Mouse (Mus musculus) heart, postnatal 0 days (tissue): Measurements from ENCODE around the gene Rbms1.

Source experiments
- CTCF ChIP-seq: IDR thresholded peaks from 2 replicates; pipeline ENCODE4 v1.5.1; 2016; ENCODE audit warnings: antibody characterized with exemption, control low read depth, low read depth
- EP300 ChIP-seq: IDR thresholded peaks from 2 replicates; pipeline ENCODE4 v1.6.1; 2016; ENCODE audit warnings: antibody characterized with exemption, low read depth

DNA sequence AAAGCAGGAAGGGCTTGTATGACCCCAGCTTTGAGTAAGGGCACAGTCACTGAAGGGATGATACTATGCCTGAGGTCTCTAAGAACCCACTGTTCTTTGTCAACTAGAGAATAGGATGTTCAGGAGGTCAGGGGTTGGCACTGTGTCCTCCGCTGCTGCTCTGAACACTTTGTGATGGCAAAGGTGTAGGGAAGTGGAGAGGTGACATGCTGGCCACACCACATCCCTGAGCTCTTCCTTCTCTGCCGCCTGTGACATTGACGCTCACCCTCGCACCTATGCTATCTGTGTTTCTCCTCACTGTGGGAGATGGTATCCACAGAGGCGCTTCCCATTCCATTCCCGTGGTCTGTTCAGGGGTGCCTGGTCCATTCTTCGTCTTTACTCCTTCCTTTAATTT is 163.2 kb downstream of the Rbms1 start:
- no peak for TF ChIP-seq EP300
- no peak for TF ChIP-seq CTCF
